Mouse (Mus musculus) hindbrain, embryonic 16.5 days (tissue): ENCODE data around the gene Rftn1. TPM values are rescaled to one million over a fixed set of nuclear protein-coding genes. Genes with fewer than 3 reads are reported as not detected.

ENCODE experiments used
- ATAC-seq: fragments of 200-750 bp; cut with Nextera tagmentation; 2 replicates; pipeline ENCODE4 v1.8.0; 2017; ENCODE audit warnings: moderate TSS enrichment, moderate library complexity
- H3K27ac ChIP-seq: fragments of 300-500 bp; sonication (generic); 2 replicates; pipeline ENCODE4 v1.5.1; 2014; ENCODE audit warnings: low read depth, mild to moderate bottlenecking, control low read depth, low read length, moderate library complexity
- H3K27me3 ChIP-seq: fragments of 300-500 bp; sonication (generic); replicated peaks from 2 replicates; pipeline ENCODE4 v1.6.1; 2014; ENCODE audit warnings: low read length; ENCODE audit not compliant: control insufficient read depth, insufficient read depth
- H3K36me3 ChIP-seq: fragments of 300-500 bp; sonication (generic); 2 replicates; pipeline ENCODE4 v1.6.1; 2014; ENCODE audit warnings: mild to moderate bottlenecking, low read length, moderate library complexity, mixed read lengths; ENCODE audit not compliant: control insufficient read depth, insufficient read depth
- H3K4me1 ChIP-seq: fragments of 300-500 bp; sonication (generic); 2 replicates; pipeline ENCODE4 v1.6.1; 2014; ENCODE audit warnings: low read depth, low read length; ENCODE audit not compliant: control insufficient read depth, insufficient read depth
- H3K4me2 ChIP-seq: fragments of 300-500 bp; sonication (generic); 2 replicates; pipeline ENCODE4 v1.6.1; 2014; ENCODE audit warnings: mild to moderate bottlenecking, low read length, control low read depth, moderate library complexity
- H3K4me3 ChIP-seq: fragments of 300-500 bp; sonication (generic); 2 replicates; pipeline ENCODE4 v1.5.1; 2014; ENCODE audit warnings: mild to moderate bottlenecking, low read length, control low read depth, moderate library complexity
- H3K9ac ChIP-seq: fragments of 300-500 bp; sonication (generic); 2 replicates; pipeline ENCODE4 v1.6.1; 2014; ENCODE audit warnings: low read depth, mild to moderate bottlenecking, control low read depth, low read length, moderate library complexity
- H3K9me3 ChIP-seq: fragments of 300-500 bp; sonication (generic); 2 replicates; pipeline ENCODE4 v1.6.1; 2014; ENCODE audit warnings: mild to moderate bottlenecking, low read length, moderate library complexity; ENCODE audit not compliant: control insufficient read depth
- WGBS: fragments of 180-500 bp; shearing (Covaris S2); extraction: QIAGEN DNeasy Blood & Tissue Kit; methylation state at CpG from one replicate; pipeline ENCODE4 v1.1.7; 2014; 5-methylcytosine and 5-hydroxymethylcytosine counted together
- polyA plus RNA-seq: library from polyadenylated mRNA; unstranded; fragments of >200 nt; fragmentation: Nextera tagmentation; extraction: Ambion mirVana; gene quantifications from 2 replicates; pipeline ENCODE4 v1.2.1, GENCODE M21; 2015

Gene Rftn1
- polyA plus RNA-seq, 1 experiment from 2014 or later = 21.1 TPM

- no peak overlapping the region; the same call in 1 of the 2 replicates for H3K9ac ChIP-seq
- WGBS = 4% methylated on average over 9 of the region's 9 CpGs
Observed at GRCm38 (mm10) chr17:50006721-50007351, 183.6 kb downstream of the Rftn1 start.

DNA sequence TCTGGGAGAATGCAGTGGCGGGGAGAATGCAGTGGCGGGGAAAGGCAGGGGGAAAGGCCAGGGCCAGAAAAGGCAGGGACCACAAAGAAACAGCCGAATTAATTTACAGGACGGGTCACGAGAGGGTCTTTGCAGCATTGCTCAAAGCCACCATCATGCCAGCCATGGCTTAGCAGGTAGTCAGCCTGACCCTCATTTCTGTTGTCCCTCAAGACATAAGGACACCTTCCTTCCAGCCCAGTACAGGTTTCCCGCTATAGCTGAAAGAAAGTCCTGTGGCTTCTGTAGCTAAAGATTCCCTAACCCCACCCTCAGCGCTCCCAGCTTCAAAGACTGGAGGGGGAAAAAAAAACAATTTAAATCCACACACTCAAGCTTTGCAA lies 184.1 kb downstream of the Rftn1 start:
- peak; percentile 54 for ATAC-seq
- H3K27me3 ChIP-seq = no peaks in the 10 kb centered on the region

More at GRCm38 (mm10) chr17:50006721-50007351, 183.6 kb downstream of the Rftn1 start:
- peak overlapping the region; percentile 77 for H3K27ac ChIP-seq
- no peak overlapping the region for H3K4me3 ChIP-seq
- H3K36me3 ChIP-seq = no peaks in the 10 kb centered on the region
- peak overlapping the region; percentile 36 for H3K4me2 ChIP-seq
- H3K9me3 ChIP-seq = no peaks in the 10 kb centered on the region
- no peaks in the 10 kb centered on the region for H3K27me3 ChIP-seq
- peak; percentile 90 for ATAC-seq
- peaks cover 14% of the 10 kb centered on the region for H3K4me1 ChIP-seq

GRCm38 (mm10) chr17:50003156-50003555 lies 187.3 kb downstream of the Rftn1 start:
- Histone ChIP-seq H3K4me2 (no peak overlapping the region), H3K4me1 (peaks cover 14% of the 10 kb centered on the region), H3K27me3 (no peaks in the 10 kb centered on the region), H3K9ac (no peak overlapping the region), H3K27ac (no peak overlapping the region), H3K9me3 (0 out of 2 replicates have a peak, but pooled peaks cover 4% of the 10 kb centered on the region), H3K36me3 (no peaks in the 10 kb centered on the region), H3K4me3 (no peak overlapping the region)
- 83% methylated on average over 4 of the region's 4 CpGs for WGBS
- no peak for ATAC-seq

More for the DNA sequence above, 184.1 kb downstream of the Rftn1 start:
- peak overlapping the region; percentile 77 for H3K27ac ChIP-seq
- H3K36me3 ChIP-seq = no peaks in the 10 kb centered on the region
- no peak overlapping the region for H3K9ac ChIP-seq
- 15% methylated on average over 7 of the region's 7 CpGs for WGBS
- H3K9me3 ChIP-seq = no peaks in the 10 kb centered on the region
- no peak overlapping the region for H3K4me2 ChIP-seq
- no peak overlapping the region for H3K4me3 ChIP-seq
- peaks cover 14% of the 10 kb centered on the region for H3K4me1 ChIP-seq

DNA sequence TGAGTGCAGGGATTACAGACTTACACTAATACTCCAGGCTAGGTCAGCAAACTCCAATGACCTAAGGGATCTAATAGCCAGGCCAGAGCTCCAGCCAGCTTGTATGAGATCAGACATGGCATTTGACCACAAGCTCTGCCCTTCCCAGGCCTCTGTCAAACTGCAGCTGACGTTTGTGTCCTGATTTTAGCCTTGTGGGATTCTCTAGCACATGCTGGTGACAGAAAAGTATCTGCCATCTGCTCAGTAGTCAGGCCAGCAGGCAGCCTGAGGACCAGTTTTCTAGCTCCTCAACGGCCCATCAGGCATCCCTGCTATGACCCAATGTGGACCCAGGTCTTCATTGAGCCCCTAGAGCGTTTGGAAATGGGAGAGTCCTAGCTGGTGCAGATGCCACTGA lies 188.3 kb downstream of the Rftn1 start:
- WGBS = 77% methylated on average over 3 of the region's 3 CpGs
- H3K4me3 ChIP-seq = no peak overlapping the region
- no peak overlapping the region for H3K4me2 ChIP-seq
- H3K27me3 ChIP-seq = no peaks in the 10 kb centered on the region
- ATAC-seq = no peak
- H3K27ac ChIP-seq = no peak overlapping the region
- no peaks in the 10 kb centered on the region for H3K36me3 ChIP-seq
- 0 out of 2 replicates have a peak, but pooled peaks cover 4% of the 10 kb centered on the region for H3K9me3 ChIP-seq
- H3K4me1 ChIP-seq = peaks cover 12% of the 10 kb centered on the region
- H3K9ac ChIP-seq = no peak overlapping the region

DNA sequence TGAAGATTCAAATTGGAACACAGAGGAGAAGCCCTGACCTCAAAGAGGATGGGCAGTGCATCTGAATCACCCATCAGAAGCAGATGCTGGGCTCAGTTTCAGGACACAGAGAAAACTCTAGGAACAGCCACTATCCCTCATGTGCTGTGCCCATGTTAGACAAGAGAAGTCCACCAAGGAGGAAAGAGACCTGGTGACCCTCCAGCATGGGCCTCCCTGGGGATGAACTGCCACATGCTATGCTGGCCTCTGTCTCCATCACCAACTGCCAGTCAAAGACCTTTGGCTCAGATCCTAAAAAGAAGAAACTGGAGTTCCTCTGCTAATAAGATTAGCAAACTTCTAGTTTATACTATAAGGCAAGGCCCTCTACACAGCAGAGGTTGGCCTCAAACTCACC lies 188.7 kb downstream of the Rftn1 start:
- Histone ChIP-seq H3K9ac (no peak overlapping the region), H3K27ac (no peak overlapping the region), H3K36me3 (no peaks in the 10 kb centered on the region), H3K4me1 (peaks cover 8% of the 10 kb centered on the region), H3K9me3 (0 out of 2 replicates have a peak, but pooled peaks cover 4% of the 10 kb centered on the region), H3K27me3 (no peaks in the 10 kb centered on the region), H3K4me2 (no peak overlapping the region), H3K4me3 (no peak overlapping the region)
- ATAC-seq = no peak

DNA sequence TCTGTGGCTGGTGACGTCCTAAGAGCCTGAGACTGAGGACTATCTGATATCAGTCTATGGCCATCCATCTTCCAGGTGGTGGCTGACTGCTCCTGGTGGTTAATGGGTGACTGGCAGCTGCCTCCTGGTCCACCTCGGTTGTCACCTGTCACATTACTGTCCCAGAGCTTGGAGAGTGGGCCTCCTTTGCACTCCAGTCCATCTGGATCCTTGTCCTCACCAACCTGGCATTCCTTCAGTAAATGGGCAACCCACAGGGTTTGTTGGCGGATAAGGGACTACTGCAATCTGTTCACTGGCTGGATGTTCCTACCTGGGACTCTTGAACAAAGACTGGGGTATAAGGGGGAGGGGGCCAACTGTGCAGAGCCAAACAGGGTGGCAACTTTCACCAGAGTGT lies 189.9 kb downstream of the Rftn1 start:
- 91% methylated on average over 3 of the region's 3 CpGs for WGBS
- H3K9me3 ChIP-seq = 0 out of 2 replicates have a peak, but pooled peaks cover 4% of the 10 kb centered on the region
- H3K9ac ChIP-seq = no peak overlapping the region
- H3K4me1 ChIP-seq = no peaks in the 10 kb centered on the region
- ATAC-seq = peak; percentile 30
- H3K4me2 ChIP-seq = no peak overlapping the region
- H3K4me3 ChIP-seq = no peak overlapping the region
- H3K27me3 ChIP-seq = no peaks in the 10 kb centered on the region
- H3K27ac ChIP-seq = no peak overlapping the region
- H3K36me3 ChIP-seq = no peaks in the 10 kb centered on the region

DNA sequence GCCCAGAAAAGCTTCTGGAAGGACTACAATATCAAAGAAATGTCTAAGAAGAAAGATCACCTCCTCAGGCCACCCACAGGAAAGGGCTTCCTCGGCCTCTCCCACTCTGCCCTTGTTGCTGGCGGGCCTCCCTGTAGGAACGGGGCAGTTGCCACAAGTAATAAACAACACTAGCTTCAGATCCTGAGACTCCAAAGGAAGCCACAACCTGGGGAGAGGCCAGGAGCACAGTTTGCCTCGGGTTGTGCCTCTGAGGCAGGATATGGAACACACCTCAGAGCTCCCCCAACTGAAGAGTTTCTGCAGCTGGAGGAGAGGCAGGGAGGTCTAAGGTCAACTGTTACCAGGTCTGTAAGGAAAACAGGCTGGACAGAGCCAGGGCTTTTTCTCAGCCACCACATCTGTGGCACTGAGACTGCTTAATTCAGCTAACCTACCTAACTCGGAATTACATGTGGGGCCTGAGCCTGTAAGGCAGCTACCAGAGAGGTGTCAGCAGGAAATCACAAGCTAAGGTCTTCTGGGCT lies 193.8 kb downstream of the Rftn1 start:
- Histone ChIP-seq H3K4me2 (no peak overlapping the region), H3K4me3 (no peak overlapping the region), H3K9me3 (0 out of 2 replicates have a peak, but pooled peaks cover 4% of the 10 kb centered on the region), H3K27me3 (no peaks in the 10 kb centered on the region), H3K27ac (no peak overlapping the region), H3K4me1 (no peaks in the 10 kb centered on the region), H3K36me3 (no peaks in the 10 kb centered on the region), H3K9ac (no peak overlapping the region)
- ATAC-seq = no peak
- WGBS = 76% methylated on average over 5 of the region's 5 CpGs

- whole genome bisulfite sequencing = 81% methylated on average over 6 of the region's 6 CpGs
- 0 out of 2 replicates have a peak, but pooled peaks cover 4% of the 10 kb centered on the region for H3K9me3 ChIP-seq
- no peaks in the 10 kb centered on the region for H3K36me3 ChIP-seq
- H3K4me2 ChIP-seq = no peak overlapping the region
- no peak overlapping the region for H3K9ac ChIP-seq
- no peak for ATAC-seq
- no peak overlapping the region for H3K4me3 ChIP-seq
- no peaks in the 10 kb centered on the region for H3K4me1 ChIP-seq
- H3K27ac ChIP-seq = no peak overlapping the region
- H3K27me3 ChIP-seq = no peaks in the 10 kb centered on the region
Observed at GRCm38 (mm10) chr17:49996097-49996496, 194.4 kb downstream of the Rftn1 start.

- no peak overlapping the region for H3K4me2 ChIP-seq
- no peak overlapping the region for H3K4me3 ChIP-seq
- no peak overlapping the region for H3K27ac ChIP-seq
- H3K9me3 ChIP-seq = 0 out of 2 replicates have a peak, but pooled peaks cover 4% of the 10 kb centered on the region
- H3K4me1 ChIP-seq = no peaks in the 10 kb centered on the region
- H3K27me3 ChIP-seq = no peaks in the 10 kb centered on the region
- no peak overlapping the region for H3K9ac ChIP-seq
- H3K36me3 ChIP-seq = no peaks in the 10 kb centered on the region
- 92% methylated on average over 3 of the region's 3 CpGs for whole genome bisulfite sequencing
- no peak for ATAC-seq
Observed at GRCm38 (mm10) chr17:49995226-49995625, 195.2 kb downstream of the Rftn1 start.
